Mouse (Mus musculus) heart, embryonic 16.5 days (tissue): ENCODE data around the gene Ubp1. TPM values are rescaled to one million over a fixed set of nuclear protein-coding genes. Genes with fewer than 3 reads are reported as not detected.
A peak's percentile ranks its signal among the peaks of the same experiment; 100 is the strongest.

Experiments
- ATAC-seq: fragments of 200-750 bp; cut with Nextera tagmentation; replicated peaks from 2 replicates; pipeline ENCODE4 v1.8.0; 2017; ENCODE audit warnings: moderate number of reproducible peaks; ENCODE audit not compliant: insufficient read depth, low FRiP score; ENCODE audit errors: extremely low read depth
- H3K27ac ChIP-seq: fragments of 300-500 bp; sonication (generic); 2 replicates; pipeline ENCODE4 v1.5.1; 2014; ENCODE audit warnings: mild to moderate bottlenecking, low read length, control low read depth, moderate library complexity
- H3K27me3 ChIP-seq: fragments of 300-500 bp; sonication (generic); 2 replicates; pipeline ENCODE4 v1.6.1; 2014; ENCODE audit warnings: low read length, mixed read lengths; ENCODE audit not compliant: control insufficient read depth, insufficient read depth
- H3K36me3 ChIP-seq: fragments of 300-500 bp; sonication (generic); 2 replicates; pipeline ENCODE4 v1.6.1; 2014; ENCODE audit not compliant: control insufficient read depth, insufficient read depth
- H3K4me1 ChIP-seq: fragments of 300-500 bp; sonication (generic); 2 replicates; pipeline ENCODE4 v1.6.1; 2014; ENCODE audit warnings: low read length, mixed read lengths; ENCODE audit not compliant: control insufficient read depth, insufficient read depth
- H3K4me2 ChIP-seq: fragments of 300-500 bp; sonication (generic); 2 replicates; pipeline ENCODE4 v1.6.1; 2014; ENCODE audit warnings: low read depth, mild to moderate bottlenecking, control low read depth, low read length
- H3K4me3 ChIP-seq: fragments of 300-500 bp; sonication (generic); 2 replicates; pipeline ENCODE4 v1.5.1; 2014; ENCODE audit warnings: mild to moderate bottlenecking, control low read depth, low read length
- H3K9ac ChIP-seq: fragments of 300-500 bp; sonication (generic); 2 replicates; pipeline ENCODE4 v1.6.1; 2014; ENCODE audit warnings: low read length, control low read depth
- H3K9me3 ChIP-seq: fragments of 300-500 bp; sonication (generic); replicated peaks from 2 replicates; pipeline ENCODE4 v1.6.1; 2016; ENCODE audit warnings: low read length; ENCODE audit not compliant: control insufficient read depth
- WGBS: fragments of 180-500 bp; shearing (Covaris S2); extraction: QIAGEN DNeasy Blood & Tissue Kit; methylation state at CpG from one replicate; pipeline ENCODE4 v1.1.7; 2014; 5-methylcytosine and 5-hydroxymethylcytosine counted together
- polyA plus RNA-seq: library from polyadenylated mRNA; unstranded; fragments of >200 nt; fragmentation: Nextera tagmentation; extraction: Ambion mirVana; gene quantifications from 2 replicates; pipeline ENCODE4 v1.2.1, GENCODE M21; 2015

Gene Ubp1
- polyA plus RNA-seq, 1 experiment from 2014 or later, result 20.4 TPM

- Histone ChIP-seq H3K4me3 (peak overlapping the region; percentile 98), H3K27me3 (no peaks in the 10 kb centered on the region), H3K36me3 (no peaks in the 10 kb centered on the region), H3K4me1 (peaks cover 21% of the 10 kb centered on the region), H3K27ac (peak overlapping the region; percentile 84), H3K4me2 (peak overlapping the region; percentile 64), H3K9ac (peak overlapping the region; percentile 98), H3K9me3 (no peaks in the 10 kb centered on the region)
- WGBS, result under 1% methylated on average over 75 of the region's 91 CpGs
- peak; percentile 6; the same call in 1 of the 2 replicates for ATAC-seq
Measured at GRCm38 (mm10) chr9:113931375-113932099, 803 bp downstream of the Ubp1 start.

- Histone ChIP-seq H3K4me3 (peak overlapping the region; percentile 98), H3K9ac (peak overlapping the region; percentile 98), H3K4me2 (peak overlapping the region; percentile 64), H3K27ac (peak overlapping the region; percentile 84), H3K36me3 (no peaks in the 10 kb centered on the region), H3K9me3 (no peaks in the 10 kb centered on the region), H3K4me1 (peaks cover 23% of the 10 kb centered on the region), H3K27me3 (no peaks in the 10 kb centered on the region)
- no peak for ATAC-seq
- under 1% methylated on average over 8 of the region's 8 CpGs for WGBS
Measured at GRCm38 (mm10) chr9:113932100-113932470, 1.4 kb downstream of the Ubp1 start.

GRCm38 (mm10) chr9:113932501-113932900, 1.8 kb downstream of the Ubp1 start:
- 19% methylated on average over 11 of the region's 11 CpGs for WGBS
- Histone ChIP-seq H3K36me3 (no peaks in the 10 kb centered on the region), H3K27me3 (no peaks in the 10 kb centered on the region), H3K4me2 (peak overlapping the region; percentile 64), H3K4me1 (peaks cover 23% of the 10 kb centered on the region), H3K9me3 (no peaks in the 10 kb centered on the region), H3K4me3 (peak overlapping the region; percentile 98), H3K27ac (peak overlapping the region; percentile 84), H3K9ac (peak overlapping the region; percentile 98)
- ATAC-seq, result no peak

GRCm38 (mm10) chr9:113935638-113936037, 4.9 kb downstream of the Ubp1 start:
- no peaks in the 10 kb centered on the region for H3K36me3 ChIP-seq
- H3K4me2 ChIP-seq, result no peak overlapping the region
- ATAC-seq, result no peak
- no peaks in the 10 kb centered on the region for H3K9me3 ChIP-seq
- H3K27me3 ChIP-seq, result no peaks in the 10 kb centered on the region
- WGBS, result 69% methylated on average over 5 of the region's 5 CpGs
- H3K27ac ChIP-seq, result no peak overlapping the region
- no peak overlapping the region for H3K4me3 ChIP-seq
- peaks cover 21% of the 10 kb centered on the region for H3K4me1 ChIP-seq
- no peak overlapping the region for H3K9ac ChIP-seq

- Histone ChIP-seq H3K9me3 (no peaks in the 10 kb centered on the region), H3K4me3 (no peak overlapping the region), H3K36me3 (no peaks in the 10 kb centered on the region), H3K4me2 (no peak overlapping the region), H3K27ac (no peak overlapping the region), H3K9ac (no peak overlapping the region), H3K27me3 (no peaks in the 10 kb centered on the region), H3K4me1 (peaks cover 18% of the 10 kb centered on the region)
- ATAC-seq, result no peak
- WGBS, result 77% methylated on average over 9 of the region's 9 CpGs
Measured at GRCm38 (mm10) chr9:113939063-113939850, 8.5 kb downstream of the Ubp1 start.

GRCm38 (mm10) chr9:113941103-113941805, 10.5 kb downstream of the Ubp1 start:
- no peak for ATAC-seq
- Histone ChIP-seq H3K4me3 (no peak overlapping the region), H3K36me3 (peaks cover 9% of the 10 kb centered on the region), H3K4me1 (peaks cover 12% of the 10 kb centered on the region), H3K27ac (no peak overlapping the region), H3K27me3 (no peaks in the 10 kb centered on the region), H3K4me2 (no peak overlapping the region), H3K9ac (no peak overlapping the region), H3K9me3 (no peaks in the 10 kb centered on the region)
- 84% methylated on average over 3 of the region's 3 CpGs for WGBS

GRCm38 (mm10) chr9:113943372-113943771, 12.6 kb downstream of the Ubp1 start:
- Histone ChIP-seq H3K4me2 (no peak overlapping the region), H3K27ac (no peak overlapping the region), H3K9ac (no peak overlapping the region), H3K36me3 (peaks cover 20% of the 10 kb centered on the region), H3K4me3 (no peak overlapping the region), H3K9me3 (no peaks in the 10 kb centered on the region), H3K4me1 (peaks cover 10% of the 10 kb centered on the region), H3K27me3 (no peaks in the 10 kb centered on the region)
- 91% methylated on average over 1 of the region's 1 CpGs for WGBS
- no peak for ATAC-seq

GRCm38 (mm10) chr9:113947216-113947615, 16.5 kb downstream of the Ubp1 start:
- 78% methylated on average over 1 of the region's 1 CpGs for WGBS
- no peak for ATAC-seq
- H3K36me3 ChIP-seq, result peaks cover 20% of the 10 kb centered on the region

More at GRCm38 (mm10) chr9:113947216-113947615, 16.5 kb downstream of the Ubp1 start:
- Histone ChIP-seq H3K27me3 (no peaks in the 10 kb centered on the region), H3K9me3 (no peaks in the 10 kb centered on the region), H3K4me3 (no peak overlapping the region), H3K4me2 (no peak overlapping the region), H3K27ac (no peak overlapping the region), H3K9ac (no peak overlapping the region), H3K4me1 (peaks cover 8% of the 10 kb centered on the region)
